Mouse (Mus musculus) forebrain, embryonic 12.5 days (tissue): ENCODE measurements around the gene Bicra. TPM values are rescaled to one million over a fixed set of nuclear protein-coding genes. Genes with fewer than 3 reads are reported as not detected.

Experiments
- ATAC-seq: fragments of 200-750 bp; cut with Nextera tagmentation; 2 replicates; pipeline ENCODE4 v1.8.0; 2017; ENCODE audit warnings: moderate TSS enrichment; ENCODE audit not compliant: low FRiP score
- H3K27ac ChIP-seq: fragments of 300-500 bp; sonication (generic); 2 replicates; pipeline ENCODE4 v1.5.1; 2016; ENCODE audit warnings: mild to moderate bottlenecking
- H3K27me3 ChIP-seq: fragments of 300-500 bp; sonication (generic); 2 replicates; pipeline ENCODE4 v1.6.1; 2016; ENCODE audit warnings: mild to moderate bottlenecking
- H3K36me3 ChIP-seq: fragments of 300-500 bp; sonication (generic); replicated peaks from 2 replicates; pipeline ENCODE4 v1.6.1; 2016; ENCODE audit warnings: mild to moderate bottlenecking
- H3K4me1 ChIP-seq: fragments of 300-500 bp; sonication (generic); 2 replicates; pipeline ENCODE4 v1.6.1; 2016
- H3K4me2 ChIP-seq: fragments of 300-500 bp; sonication (generic); 2 replicates; pipeline ENCODE4 v1.6.1; 2016; ENCODE audit warnings: mild to moderate bottlenecking, moderate library complexity
- H3K4me3 ChIP-seq: fragments of 300-500 bp; sonication (generic); replicated peaks from 2 replicates; pipeline ENCODE4 v1.5.1; 2016; ENCODE audit warnings: mild to moderate bottlenecking
- H3K9ac ChIP-seq: fragments of 300-500 bp; sonication (generic); 2 replicates; pipeline ENCODE4 v1.6.1; 2016; ENCODE audit warnings: mild to moderate bottlenecking
- H3K9me3 ChIP-seq: fragments of 300-500 bp; sonication (generic); 2 replicates; pipeline ENCODE4 v1.6.1; 2016
- WGBS: fragments of 180-500 bp; shearing (Covaris S2); methylation state at CpG from one replicate; pipeline ENCODE4 v1.1.7; 2016; 5-methylcytosine and 5-hydroxymethylcytosine counted together
- polyA plus RNA-seq: library from polyadenylated mRNA; unstranded; fragments of >200 nt; fragmentation: Nextera tagmentation; extraction: Ambion mirVana; gene quantifications from 2 replicates; pipeline ENCODE4 v1.2.1, GENCODE M21; 2016

The Bicra gene
- polyA plus RNA-seq, 1 experiment from 2014 or later = 9.5 TPM

DNA sequence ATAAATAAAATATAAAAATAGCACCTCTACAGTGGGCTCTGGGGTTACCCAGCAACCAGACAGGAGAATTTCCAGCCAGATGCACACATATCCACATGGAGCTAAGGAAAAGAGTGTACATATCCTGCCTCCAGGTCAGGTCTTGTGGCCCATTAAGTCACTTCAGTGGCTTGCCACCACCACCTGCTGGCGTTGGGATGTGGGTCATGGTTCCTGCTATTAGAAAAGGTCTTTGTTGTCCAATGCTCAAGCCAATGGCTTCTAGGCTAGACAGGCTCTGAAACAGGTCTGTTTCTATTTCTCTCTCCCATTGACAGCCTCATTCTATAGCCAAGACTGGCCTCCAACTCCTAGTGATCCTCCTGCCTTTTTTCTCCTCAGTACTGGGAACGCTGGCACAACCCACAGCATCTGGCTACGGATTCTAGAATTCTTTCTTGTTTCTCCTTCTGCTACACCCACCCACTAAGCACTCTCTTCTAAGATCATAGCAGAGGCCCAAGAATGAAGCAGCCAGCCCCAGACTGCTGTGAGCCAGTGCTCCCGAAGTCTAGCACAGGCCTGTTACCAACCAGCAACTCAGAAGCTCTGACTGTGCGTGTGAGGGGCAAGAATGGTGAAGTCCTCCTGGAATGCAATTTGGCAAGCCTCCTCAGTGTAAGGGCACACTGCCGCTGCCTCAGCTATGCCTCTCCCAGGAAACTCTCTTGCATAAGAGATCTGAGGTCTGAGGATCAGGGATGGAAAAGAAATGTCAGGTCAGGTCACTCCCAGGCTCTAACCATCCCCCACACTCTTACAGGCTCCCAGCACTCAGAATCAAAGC lies 19.4 kb downstream of the Bicra start:
- Histone ChIP-seq H3K36me3 (peaks cover 20% of the 10 kb centered on the region), H3K27me3 (no peaks in the 10 kb centered on the region), H3K27ac (no peak overlapping the region), H3K9me3 (no peaks in the 10 kb centered on the region), H3K4me1 (peaks cover 4% of the 10 kb centered on the region; the same call in 1 of the 2 replicates), H3K4me3 (no peak overlapping the region), H3K4me2 (no peak overlapping the region), H3K9ac (no peak overlapping the region)
- 86% methylated on average over 6 of the region's 6 CpGs for WGBS
- ATAC-seq = no peak

DNA sequence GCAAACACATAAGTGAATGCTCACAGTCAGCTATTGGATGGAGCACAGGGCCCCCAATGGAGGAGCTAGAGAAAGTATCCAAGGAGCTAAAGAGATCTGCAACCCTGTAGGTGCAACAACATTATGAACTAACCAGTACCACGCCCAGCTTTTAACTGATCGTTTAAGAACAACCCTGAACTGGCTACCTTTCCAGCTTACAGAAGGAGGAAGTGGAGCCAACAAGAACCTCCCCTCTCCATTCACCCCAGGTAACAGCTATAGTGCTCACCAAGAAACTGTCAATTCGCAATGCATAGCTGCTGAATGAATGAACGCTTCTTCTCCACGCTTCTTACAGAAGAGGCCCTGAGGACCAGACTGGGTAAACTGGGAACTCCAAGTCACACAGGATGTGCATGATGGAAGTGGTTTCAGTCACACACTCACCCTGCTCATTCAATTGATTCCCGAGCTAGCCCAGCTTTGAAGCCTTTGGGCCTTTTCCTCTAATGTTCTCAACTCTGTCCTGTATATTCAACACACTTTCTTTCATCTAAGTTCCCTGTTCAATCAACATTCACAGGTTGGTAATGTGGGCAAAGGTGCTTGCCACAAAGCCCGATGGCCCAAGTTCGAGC lies 23.0 kb downstream of the Bicra start:
- no peaks in the 10 kb centered on the region for H3K9me3 ChIP-seq
- H3K4me3 ChIP-seq = no peak overlapping the region
- 0 out of 2 replicates have a peak, but pooled peaks cover 3% of the 10 kb centered on the region for H3K36me3 ChIP-seq
- peaks cover 11% of the 10 kb centered on the region for H3K4me1 ChIP-seq
- ATAC-seq = no peak
- H3K9ac ChIP-seq = no peak overlapping the region
- WGBS = 93% methylated on average over 8 of the region's 8 CpGs
- no peaks in the 10 kb centered on the region for H3K27me3 ChIP-seq
- H3K27ac ChIP-seq = no peak overlapping the region
- H3K4me2 ChIP-seq = no peak overlapping the region

GRCm38 (mm10) chr7:16019256-16020094 lies 28.2 kb downstream of the Bicra start:
- Histone ChIP-seq H3K4me1 (peaks cover 7% of the 10 kb centered on the region), H3K27me3 (no peaks in the 10 kb centered on the region), H3K4me3 (no peak overlapping the region), H3K36me3 (peaks cover 6% of the 10 kb centered on the region; the same call in 1 of the 2 replicates), H3K27ac (no peak overlapping the region), H3K4me2 (no peak overlapping the region), H3K9ac (no peak overlapping the region), H3K9me3 (no peaks in the 10 kb centered on the region)
- WGBS = 88% methylated on average over 5 of the region's 5 CpGs
- ATAC-seq = no peak

- Histone ChIP-seq H3K27ac (no peak overlapping the region), H3K4me3 (no peak overlapping the region), H3K9me3 (no peaks in the 10 kb centered on the region), H3K9ac (no peak overlapping the region), H3K4me2 (no peak overlapping the region), H3K36me3 (peaks cover 7% of the 10 kb centered on the region; the same call in 1 of the 2 replicates), H3K27me3 (no peaks in the 10 kb centered on the region), H3K4me1 (peaks cover 7% of the 10 kb centered on the region)
- 91% methylated on average over 9 of the region's 9 CpGs for WGBS
- no peak for ATAC-seq
Observed at GRCm38 (mm10) chr7:16018016-16018810, 29.5 kb downstream of the Bicra start.

DNA sequence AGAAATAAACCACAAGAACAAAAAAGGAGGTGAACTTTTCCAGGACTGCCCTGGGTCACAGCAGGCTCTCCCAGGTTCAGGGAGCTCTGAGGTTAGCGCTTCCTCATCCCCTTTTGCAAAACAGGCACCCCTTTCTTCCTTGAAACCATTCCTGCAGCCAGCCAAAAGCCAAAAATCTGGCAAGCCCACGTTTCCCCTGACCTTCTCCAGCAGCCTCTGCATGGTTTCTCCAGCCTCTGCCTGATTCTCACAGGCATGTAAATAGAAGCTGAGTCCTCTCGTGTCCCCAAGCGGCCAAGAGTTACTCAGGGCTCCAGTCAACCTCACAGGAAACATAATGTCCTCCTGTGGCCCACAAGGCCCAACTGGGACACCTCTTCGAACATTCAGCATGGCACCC lies 32.3 kb downstream of the Bicra start:
- Histone ChIP-seq H3K27me3 (no peaks in the 10 kb centered on the region), H3K27ac (no peak overlapping the region), H3K4me3 (no peak overlapping the region), H3K9me3 (no peaks in the 10 kb centered on the region), H3K4me2 (no peak overlapping the region), H3K9ac (no peak overlapping the region), H3K36me3 (peaks cover 15% of the 10 kb centered on the region; the same call in 1 of the 2 replicates), H3K4me1 (0 out of 2 replicates have a peak, but pooled peaks cover 2% of the 10 kb centered on the region)
- 84% methylated on average over 5 of the region's 5 CpGs for WGBS
- no peak for ATAC-seq

DNA sequence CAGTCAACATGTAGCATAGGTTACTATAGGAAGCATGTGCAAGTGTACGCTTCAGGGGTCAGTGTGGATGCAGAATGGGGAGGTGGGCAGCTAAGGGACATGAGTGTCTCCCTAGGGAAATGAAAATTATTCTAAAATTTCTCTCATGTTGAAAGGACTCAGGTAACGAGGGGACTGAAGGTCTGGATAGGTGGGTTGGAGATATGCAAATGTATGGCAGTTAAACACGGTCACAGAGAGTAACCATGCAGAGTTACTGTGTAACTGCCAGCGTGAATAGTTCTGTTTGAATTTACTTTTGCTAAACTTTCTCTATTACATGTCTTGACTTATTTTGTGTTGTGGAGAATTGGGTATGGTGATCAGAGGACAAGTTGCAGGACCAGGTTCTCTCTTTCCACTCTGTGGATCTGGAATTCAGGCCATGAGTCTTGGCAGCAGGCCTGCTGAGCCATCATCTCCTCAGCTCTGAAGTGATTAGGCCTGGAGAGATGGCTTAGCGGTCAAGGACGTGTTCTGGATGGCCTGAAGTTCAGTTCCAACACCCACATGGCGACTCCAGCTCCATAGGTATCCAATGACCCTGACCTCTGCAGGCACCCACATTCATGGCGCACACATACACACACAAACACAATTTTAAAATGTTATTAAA lies 33.1 kb downstream of the Bicra start:
- Histone ChIP-seq H3K4me3 (no peak overlapping the region), H3K27ac (no peak overlapping the region), H3K4me2 (no peak overlapping the region), H3K36me3 (peaks cover 15% of the 10 kb centered on the region; the same call in 1 of the 2 replicates), H3K9ac (no peak overlapping the region), H3K9me3 (no peaks in the 10 kb centered on the region), H3K27me3 (no peaks in the 10 kb centered on the region), H3K4me1 (0 out of 2 replicates have a peak, but pooled peaks cover 2% of the 10 kb centered on the region)
- WGBS = 93% methylated on average over 8 of the region's 8 CpGs
- ATAC-seq = no peak

- Histone ChIP-seq H3K9me3 (no peaks in the 10 kb centered on the region), H3K36me3 (peaks cover 15% of the 10 kb centered on the region; the same call in 1 of the 2 replicates), H3K4me1 (0 out of 2 replicates have a peak, but pooled peaks cover 2% of the 10 kb centered on the region), H3K4me3 (no peak overlapping the region), H3K27ac (no peak overlapping the region), H3K27me3 (no peaks in the 10 kb centered on the region), H3K9ac (no peak overlapping the region), H3K4me2 (no peak overlapping the region)
- 86% methylated on average over 5 of the region's 5 CpGs for WGBS
- ATAC-seq = no peak
Observed at GRCm38 (mm10) chr7:16013722-16014275, 33.9 kb downstream of the Bicra start.

GRCm38 (mm10) chr7:16012576-16013263 lies 35.0 kb downstream of the Bicra start:
- 82% methylated on average over 11 of the region's 11 CpGs for WGBS
- Histone ChIP-seq H3K27me3 (no peaks in the 10 kb centered on the region), H3K4me2 (no peak overlapping the region), H3K4me1 (0 out of 2 replicates have a peak, but pooled peaks cover 2% of the 10 kb centered on the region), H3K9me3 (no peaks in the 10 kb centered on the region), H3K9ac (no peak overlapping the region), H3K36me3 (peaks cover 15% of the 10 kb centered on the region; the same call in 1 of the 2 replicates), H3K27ac (no peak overlapping the region), H3K4me3 (no peak overlapping the region)
- ATAC-seq = no peak

- Histone ChIP-seq H3K4me1 (0 out of 2 replicates have a peak, but pooled peaks cover 2% of the 10 kb centered on the region), H3K9me3 (no peaks in the 10 kb centered on the region), H3K4me2 (no peak overlapping the region), H3K27ac (no peak overlapping the region), H3K36me3 (peaks cover 15% of the 10 kb centered on the region; the same call in 1 of the 2 replicates), H3K9ac (no peak overlapping the region), H3K27me3 (no peaks in the 10 kb centered on the region), H3K4me3 (no peak overlapping the region)
- no peak for ATAC-seq
- 96% methylated on average over 7 of the region's 7 CpGs for WGBS
Observed at GRCm38 (mm10) chr7:16011418-16012085, 36.2 kb downstream of the Bicra start.

DNA sequence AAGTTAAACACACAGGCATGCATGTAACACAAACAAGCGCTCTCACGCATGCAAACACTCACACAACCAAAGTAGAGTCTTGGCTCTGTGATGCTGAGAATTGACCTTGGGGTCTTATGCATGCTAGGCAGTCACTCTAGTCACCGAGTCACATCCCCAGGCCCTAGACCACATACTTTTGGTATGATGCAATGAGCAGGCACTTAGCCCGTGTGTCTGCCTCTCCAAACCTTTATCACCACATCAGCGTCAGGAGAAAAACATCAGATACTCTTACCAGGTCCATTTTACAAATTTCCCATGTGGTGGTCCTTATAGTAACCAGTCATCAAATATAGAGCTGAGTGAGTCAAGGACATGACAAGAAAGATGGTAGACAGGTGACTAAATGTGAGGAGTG lies 37.1 kb downstream of the Bicra start:
- H3K36me3 ChIP-seq = peaks cover 19% of the 10 kb centered on the region; the same call in 1 of the 2 replicates
- no peak overlapping the region for H3K9ac ChIP-seq

More for the DNA sequence above, 37.1 kb downstream of the Bicra start:
- ATAC-seq = no peak
- Histone ChIP-seq H3K9me3 (no peaks in the 10 kb centered on the region), H3K4me2 (no peak overlapping the region), H3K27ac (no peak overlapping the region), H3K4me3 (no peak overlapping the region), H3K27me3 (no peaks in the 10 kb centered on the region), H3K4me1 (0 out of 2 replicates have a peak, but pooled peaks cover 2% of the 10 kb centered on the region)
- 86% methylated on average over 5 of the region's 5 CpGs for WGBS
